ENCODE assay signal across 24 mouse cellular contexts in the genomic region with DNA sequence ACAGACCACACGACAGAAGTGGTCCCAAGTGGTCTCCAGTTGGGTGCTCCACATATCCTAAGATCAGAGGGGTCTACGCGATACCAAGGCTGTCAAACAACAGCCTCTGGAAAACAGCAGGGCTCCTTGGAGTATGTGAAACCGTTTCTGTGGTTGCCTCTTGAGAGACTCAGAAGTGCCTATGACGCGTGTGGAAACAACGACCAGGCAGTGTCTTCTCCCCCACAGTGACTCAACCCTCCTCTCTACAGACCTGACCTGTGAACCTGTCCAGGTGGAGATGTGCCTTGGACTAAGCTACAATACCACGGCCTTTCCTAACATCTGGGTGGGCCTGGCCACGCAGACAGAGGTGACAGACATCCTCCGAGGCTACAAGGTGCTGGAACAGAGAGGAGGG. TPM values are rescaled to one million over a fixed set of nuclear protein-coding genes. Genes with fewer than 3 reads are reported as not detected.
"Had no signal": no experiment of that assay in that cellular context is flagged by ENCODE, and none has a peak within 500 bp of the region (broad histone marks: within the 10 kb centered on the region; RNA-seq: fewer than 3 reads in every experiment).

No protein-coding gene starts in this region.

- H3K36me3 ChIP-seq: stomach, embryonic 15.5 days had no signal

- ATAC-seq: intestine, postnatal 0 days had no signal

- H3K4me2 ChIP-seq: lung, embryonic 15.5 days; midbrain, embryonic 11.5 days; neural tube, embryonic 13.5 days; stomach, embryonic 15.5 days had no signal

- H3K27ac ChIP-seq: liver, embryonic 14.5 days; macrophage had no signal

- DNase-seq: kidney, adult 2 months; kidney, postnatal 36 days; layer of hippocampus, postnatal 36 days; lung, postnatal 14 days; midbrain, embryonic 14.5 days; retina, postnatal 1 day; right cerebral cortex, postnatal 25 days; spleen, adult 18-20 months; thymus, adult 18-20 months had no signal

- H3K9me3 ChIP-seq: lung, embryonic 15.5 days; megakaryocyte, embryonic 14.5 days; neural tube, embryonic 13.5 days; stomach, embryonic 15.5 days had no signal

- H3K9ac ChIP-seq: liver, embryonic 14.5 days; lung, embryonic 15.5 days; stomach, embryonic 15.5 days had no signal

- H3K4me3 ChIP-seq: left cerebral cortex, adult 2 months; lung, embryonic 15.5 days; megakaryocyte, embryonic 14.5 days; myocyte; neural tube, embryonic 13.5 days; stomach, embryonic 15.5 days had no signal

- H3K27me3 ChIP-seq: lung, embryonic 15.5 days; neural tube, embryonic 13.5 days; stomach, embryonic 15.5 days had no signal

RNA-seq across cellular contexts. Expression of a gene that starts 1.3 kb away (rescaled TPM):
- total RNA-seq: neutrophil, adult 5-6 weeks had no signal
- polyA plus RNA-seq: macrophage had no signal

RNA-seq across cellular contexts. Expression of a gene that starts 4.3 kb away (rescaled TPM):
- total RNA-seq: liver, adult 2 months; neutrophil, adult 5-6 weeks had no signal
- polyA plus RNA-seq: liver, adult 2 months; liver, embryonic 14.5 days; macrophage; midbrain, embryonic 11.5 days; neural tube, embryonic 13.5 days had no signal

RNA-seq across cellular contexts. Expression of a gene that starts 7.5 kb away (rescaled TPM):
- total RNA-seq: left cerebral cortex, postnatal 10 days; neutrophil, adult 5-6 weeks had no signal
- polyA plus RNA-seq: intestine, postnatal 0 days; kidney, adult 2 months; kidney, postnatal 0 days; limb, embryonic 11.5 days; liver, adult 2 months had no signal

RNA-seq across cellular contexts. Expression of a gene that starts 28.5 kb away (rescaled TPM):
- polyA plus RNA-seq: macrophage had no signal
